Mouse (Mus musculus) forebrain, embryonic 14.5 days (tissue): Measurements from ENCODE around the gene Nim1k. TPM values are rescaled to one million over a fixed set of nuclear protein-coding genes. Genes with fewer than 3 reads are reported as not detected.

Experiments
- ATAC-seq: fragments of 200-750 bp; cut with Nextera tagmentation; 2 replicates; pipeline ENCODE4 v1.8.0; 2017; ENCODE audit warnings: mild to moderate bottlenecking, moderate library complexity
- DNase-seq: peaks from one replicate; pipeline ENCODE4 v3.0.0-alpha.2; 2015; ENCODE audit warnings: low spot score
- H3K27ac ChIP-seq: fragments of 300-500 bp; sonication (generic); 2 replicates; pipeline ENCODE4 v1.5.1; 2014; ENCODE audit warnings: low read depth, mild to moderate bottlenecking, control low read depth, low read length, moderate library complexity
- H3K27me3 ChIP-seq: fragments of 300-500 bp; sonication (generic); replicated peaks from 2 replicates; pipeline ENCODE4 v1.6.1; 2014; ENCODE audit warnings: low read length, control low read depth, mixed read lengths; ENCODE audit not compliant: control insufficient read depth, insufficient read depth
- H3K36me3 ChIP-seq: fragments of 300-500 bp; sonication (generic); 2 replicates; pipeline ENCODE4 v1.6.1; 2014; ENCODE audit warnings: low read length, control low read depth; ENCODE audit not compliant: control insufficient read depth, insufficient read depth
- H3K4me1 ChIP-seq: fragments of 300-500 bp; sonication (generic); 2 replicates; pipeline ENCODE4 v1.6.1; 2014; ENCODE audit warnings: antibody characterized with exemption, low read length, control low read depth; ENCODE audit not compliant: control insufficient read depth, insufficient read depth
- H3K4me2 ChIP-seq: fragments of 300-500 bp; sonication (generic); 2 replicates; pipeline ENCODE4 v1.6.1; 2014; ENCODE audit warnings: mild to moderate bottlenecking, control low read depth, low read length
- H3K4me3 ChIP-seq: fragments of 300-500 bp; sonication (generic); 2 replicates; pipeline ENCODE4 v1.5.1; 2014; ENCODE audit warnings: low read depth, low read length, control low read depth
- H3K9ac ChIP-seq: fragments of 300-500 bp; sonication (generic); 2 replicates; pipeline ENCODE4 v1.6.1; 2014; ENCODE audit warnings: mild to moderate bottlenecking, low read length, control low read depth, moderate library complexity
- H3K9me3 ChIP-seq: fragments of 300-500 bp; sonication (generic); replicated peaks from 2 replicates; pipeline ENCODE4 v1.6.1; 2016; ENCODE audit warnings: low read length, control low read depth, mixed read lengths; ENCODE audit not compliant: control insufficient read depth
- WGBS: fragments of 180-500 bp; shearing (Covaris S2); extraction: QIAGEN DNeasy Blood & Tissue Kit; methylation state at CpG from one replicate; pipeline ENCODE4 v1.1.7; 2014; 5-methylcytosine and 5-hydroxymethylcytosine counted together
- polyA plus RNA-seq: library from polyadenylated mRNA; unstranded; fragments of >200 nt; fragmentation: Nextera tagmentation; extraction: Ambion mirVana; gene quantifications from 2 replicates; pipeline ENCODE4 v1.2.1, GENCODE M21; 2014

Nim1k gene
- polyA plus RNA-seq, 1 experiment from 2014 or later: 6.8 TPM

- Histone ChIP-seq H3K27me3 (no peaks in the 10 kb centered on the region), H3K4me2 (peak overlapping the region; percentile 53; the same call in 1 of the 2 replicates), H3K4me3 (no peak overlapping the region), H3K9ac (no peak overlapping the region), H3K36me3 (no peaks in the 10 kb centered on the region), H3K4me1 (peaks cover 3% of the 10 kb centered on the region; the same call in 1 of the 2 replicates), H3K9me3 (no peaks in the 10 kb centered on the region), H3K27ac (no peak overlapping the region)
- WGBS: 84% methylated on average over 6 of the region's 6 CpGs
- no peak for ATAC-seq
- no peak for DNase-seq
Measured at GRCm38 (mm10) chr13:119742711-119743415, 12.8 kb downstream of the Nim1k start.

GRCm38 (mm10) chr13:119741390-119742237, 14.1 kb downstream of the Nim1k start:
- H3K4me1 ChIP-seq: peaks cover 3% of the 10 kb centered on the region; the same call in 1 of the 2 replicates
- peak overlapping the region; percentile 51 for H3K9ac ChIP-seq
- 1% methylated on average over 19 of the region's 19 CpGs for WGBS
- H3K36me3 ChIP-seq: no peaks in the 10 kb centered on the region
- H3K27me3 ChIP-seq: no peaks in the 10 kb centered on the region
- H3K9me3 ChIP-seq: no peaks in the 10 kb centered on the region
- DNase-seq (peak; percentile 73), ATAC-seq (peak; percentile 69)
- H3K4me3 ChIP-seq: peak overlapping the region; percentile 21
- peak overlapping the region; percentile 53 for H3K4me2 ChIP-seq
- H3K27ac ChIP-seq: peak overlapping the region; percentile 72

GRCm38 (mm10) chr13:119731448-119731847, 24.2 kb downstream of the Nim1k start:
- no peak overlapping the region for H3K4me2 ChIP-seq
- H3K27ac ChIP-seq: no peak overlapping the region
- no peaks in the 10 kb centered on the region for H3K4me1 ChIP-seq
- peak; percentile 35 for DNase-seq
- 21% methylated on average over 6 of the region's 6 CpGs for WGBS
- H3K36me3 ChIP-seq: no peaks in the 10 kb centered on the region
- H3K9ac ChIP-seq: no peak overlapping the region
- ATAC-seq: peak; percentile 29; the same call in 1 of the 2 replicates
- no peak overlapping the region for H3K4me3 ChIP-seq
- H3K27me3 ChIP-seq: no peaks in the 10 kb centered on the region
- H3K9me3 ChIP-seq: no peaks in the 10 kb centered on the region

GRCm38 (mm10) chr13:119729406-119729805, 26.3 kb downstream of the Nim1k start:
- no peaks in the 10 kb centered on the region for H3K27me3 ChIP-seq
- H3K9ac ChIP-seq: no peak overlapping the region
- 90% methylated on average over 7 of the region's 7 CpGs for WGBS
- H3K4me1 ChIP-seq: no peaks in the 10 kb centered on the region
- no peaks in the 10 kb centered on the region for H3K36me3 ChIP-seq
- DNase-seq (no peak), ATAC-seq (no peak)
- H3K27ac ChIP-seq: no peak overlapping the region
- no peak overlapping the region for H3K4me3 ChIP-seq
- H3K4me2 ChIP-seq: no peak overlapping the region
- H3K9me3 ChIP-seq: no peaks in the 10 kb centered on the region

- 66% methylated on average over 26 of the region's 26 CpGs for WGBS
- ATAC-seq (peak; percentile 28; the same call in 1 of the 2 replicates), DNase-seq (no peak)
- no peaks in the 10 kb centered on the region for H3K4me1 ChIP-seq
- no peak overlapping the region for H3K9ac ChIP-seq
- H3K9me3 ChIP-seq: no peaks in the 10 kb centered on the region
- no peak overlapping the region for H3K27ac ChIP-seq
- H3K4me2 ChIP-seq: no peak overlapping the region
- H3K36me3 ChIP-seq: no peaks in the 10 kb centered on the region
- no peak overlapping the region for H3K4me3 ChIP-seq
- H3K27me3 ChIP-seq: no peaks in the 10 kb centered on the region
Measured at GRCm38 (mm10) chr13:119727608-119728387, 27.9 kb downstream of the Nim1k start.

- DNase-seq: peak; percentile 18
- no peak overlapping the region for H3K4me3 ChIP-seq
- no peak overlapping the region for H3K4me2 ChIP-seq
- no peak overlapping the region for H3K9ac ChIP-seq
- 91% methylated on average over 7 of the region's 7 CpGs for WGBS
- H3K36me3 ChIP-seq: no peaks in the 10 kb centered on the region
- no peaks in the 10 kb centered on the region for H3K4me1 ChIP-seq
- H3K9me3 ChIP-seq: no peaks in the 10 kb centered on the region
- no peak for ATAC-seq
- no peaks in the 10 kb centered on the region for H3K27me3 ChIP-seq
- no peak overlapping the region for H3K27ac ChIP-seq
Measured at GRCm38 (mm10) chr13:119724541-119724940, 31.1 kb downstream of the Nim1k start.

GRCm38 (mm10) chr13:119723368-119723767, 32.3 kb downstream of the Nim1k start:
- Histone ChIP-seq H3K4me2 (no peak overlapping the region), H3K4me1 (no peaks in the 10 kb centered on the region), H3K36me3 (no peaks in the 10 kb centered on the region), H3K27ac (no peak overlapping the region), H3K9me3 (no peaks in the 10 kb centered on the region), H3K27me3 (no peaks in the 10 kb centered on the region), H3K4me3 (no peak overlapping the region), H3K9ac (no peak overlapping the region)
- DNase-seq (no peak), ATAC-seq (no peak)
- WGBS: 86% methylated on average over 5 of the region's 5 CpGs

- H3K4me1 ChIP-seq: no peaks in the 10 kb centered on the region
- H3K9ac ChIP-seq: no peak overlapping the region
- DNase-seq (no peak), ATAC-seq (no peak)
- no peaks in the 10 kb centered on the region for H3K27me3 ChIP-seq
- no peak overlapping the region for H3K4me3 ChIP-seq
- H3K9me3 ChIP-seq: no peaks in the 10 kb centered on the region
- WGBS: 92% methylated on average over 3 of the region's 3 CpGs
- H3K4me2 ChIP-seq: no peak overlapping the region
- H3K27ac ChIP-seq: no peak overlapping the region
- H3K36me3 ChIP-seq: no peaks in the 10 kb centered on the region
Measured at GRCm38 (mm10) chr13:119722447-119722846, 33.2 kb downstream of the Nim1k start.
